Mouse (Mus musculus) forebrain, embryonic 10.5 days (tissue): ENCODE measurements around the gene Cpne5. TPM values are rescaled to one million over a fixed set of nuclear protein-coding genes. Genes with fewer than 3 reads are reported as not detected.

Source experiments
- polyA plus RNA-seq: library from polyadenylated mRNA; unstranded; fragments of >200 nt; fragmentation: Nextera tagmentation; extraction: Ambion mirVana; gene quantifications from 2 replicates; pipeline ENCODE4 v1.2.1, GENCODE M21; 2016

The Cpne5 gene
- polyA plus RNA-seq, 1 experiment from 2014 or later = 5.3 TPM

Other genes with a start within 250 kb of the Cpne5 start
- gene Stk38, start 230.2 kb downstream of the Cpne5 start, polyA plus RNA-seq = 117 and 119 TPM in 2 replicates
- 884 TPM in 2 replicates for gene Srsf3, start 205.5 kb downstream of the Cpne5 start, polyA plus RNA-seq
- gene Cdkn1a, start 147.2 kb downstream of the Cpne5 start, polyA plus RNA-seq = 14.0 and 16.8 TPM in 2 replicates
- gene Rab44, start 124.0 kb downstream of the Cpne5 start, polyA plus RNA-seq = 0.20 and 0.25 TPM in 2 replicates
- gene Ppil1, start 26.0 kb upstream of the Cpne5 start, polyA plus RNA-seq = 230 and 235 TPM in 2 replicates
- gene BC004004, start 30.6 kb upstream of the Cpne5 start, polyA plus RNA-seq = 54.6 and 56.6 TPM in 2 replicates
- gene Pi16, start 79.5 kb upstream of the Cpne5 start, polyA plus RNA-seq = 0.71 and 0.73 TPM in 2 replicates
- 255 and 270 TPM in 2 replicates for gene Mtch1, start 109.8 kb upstream of the Cpne5 start, polyA plus RNA-seq
- gene Fgd2, start 122.7 kb upstream of the Cpne5 start, polyA plus RNA-seq = 5.4 and 6.3 TPM in 2 replicates